Mouse (Mus musculus): ENCODE measurements around the gene Il27.

DNA sequence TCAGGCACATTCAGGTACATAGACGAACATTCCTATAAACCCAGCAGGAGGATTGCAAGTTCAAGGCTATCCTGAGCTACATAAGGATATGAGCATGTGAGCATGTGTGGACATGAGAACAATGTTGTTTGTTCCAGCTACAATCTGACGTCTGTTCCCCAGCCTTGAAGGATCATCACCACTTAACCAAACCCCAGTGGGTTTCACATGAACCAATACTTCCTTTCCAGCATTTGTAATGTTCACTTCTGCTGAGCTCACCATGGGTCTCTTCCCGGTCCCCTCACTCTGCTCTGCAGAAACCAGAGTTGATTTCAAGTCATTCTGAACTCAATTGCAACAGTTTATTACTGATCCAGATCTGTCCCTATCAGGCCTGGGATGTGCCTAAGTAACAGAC, 7.9 kb upstream of the Il27 start:
- TF ChIP-seq POLR2A (IDR thresholded peaks at IDR 0.05; ENCODE audit: extremely low read depth, insufficient read depth, low read length), result no peak
- no peak for TF ChIP-seq CTCF (IDR thresholded peaks at IDR 0.05; ENCODE audit: extremely low read depth, insufficient read depth, low read length)
